Mouse (Mus musculus): ENCODE measurements around the gene Ankrd55.

Gene Ankrd55

DNA sequence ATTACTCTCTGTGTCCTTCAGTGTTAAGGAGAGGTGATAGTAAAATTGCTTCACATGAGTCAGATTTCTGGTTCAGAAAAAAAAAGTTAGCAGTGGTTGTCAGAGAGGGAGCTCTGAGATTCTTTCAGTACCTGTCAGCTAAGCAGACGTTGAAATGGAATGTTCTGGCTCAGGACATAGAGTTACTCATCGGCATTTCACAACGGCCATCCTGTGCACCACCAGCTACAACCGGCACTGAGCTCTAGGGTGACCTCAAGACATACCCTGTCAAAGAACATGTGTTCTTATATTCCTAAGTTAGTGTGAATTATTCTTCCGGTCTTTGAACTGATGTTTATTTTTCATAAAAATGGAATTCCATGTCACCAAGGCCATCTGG lies 55.4 kb downstream of the Ankrd55 start:
- no peak for DNase-seq (ENCODE audit: low read depth)

DNA sequence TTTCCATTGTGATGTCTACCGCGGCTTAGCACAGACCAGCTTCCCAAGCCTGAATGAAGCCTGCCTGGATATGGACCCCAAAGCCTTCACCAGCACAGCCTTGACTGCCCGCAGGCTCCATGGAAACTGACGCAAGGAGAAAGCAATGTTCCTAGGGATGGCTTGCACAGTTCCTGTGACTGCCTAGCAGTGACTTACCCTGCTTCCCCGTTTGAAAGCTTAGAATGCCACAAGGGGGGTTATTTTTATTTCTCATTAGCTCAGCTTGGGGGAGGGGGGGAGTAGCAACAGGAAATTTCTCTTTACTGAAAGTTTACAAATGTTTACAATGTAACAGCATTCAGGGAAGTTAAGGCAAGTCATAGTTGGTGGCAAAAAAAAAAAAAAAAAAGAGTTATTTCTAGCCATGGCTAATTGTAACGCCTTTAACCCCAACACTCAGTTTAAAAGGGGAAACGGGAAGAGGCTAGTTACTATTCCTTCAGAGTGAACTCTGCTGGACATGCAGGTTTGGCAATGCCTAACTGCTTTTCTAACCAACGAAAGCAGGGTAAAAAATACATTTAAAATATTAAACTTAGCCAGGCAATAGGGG lies 56.1 kb downstream of the Ankrd55 start:
- no peak for DNase-seq (ENCODE audit: low read depth)

DNA sequence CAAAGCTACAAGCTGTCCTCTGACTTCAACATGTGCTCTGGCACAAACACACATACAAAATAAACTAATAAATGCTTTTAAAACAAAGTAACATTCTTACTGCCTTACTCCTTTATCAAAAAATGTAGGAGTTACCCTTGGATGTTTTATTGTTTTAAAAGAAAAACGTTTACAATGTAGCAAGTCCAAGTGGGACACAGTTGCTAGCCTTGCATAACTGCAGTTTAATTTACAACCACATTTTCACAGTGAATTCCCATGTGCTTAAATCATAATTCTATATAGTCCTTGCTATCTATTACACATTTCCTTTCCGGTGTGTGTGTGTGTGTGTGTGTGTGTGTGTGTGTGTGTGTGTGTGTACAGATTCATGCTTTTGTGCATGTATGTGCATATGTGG lies 57.3 kb downstream of the Ankrd55 start:
- DNase-seq (ENCODE audit: low read depth): no peak

DNA sequence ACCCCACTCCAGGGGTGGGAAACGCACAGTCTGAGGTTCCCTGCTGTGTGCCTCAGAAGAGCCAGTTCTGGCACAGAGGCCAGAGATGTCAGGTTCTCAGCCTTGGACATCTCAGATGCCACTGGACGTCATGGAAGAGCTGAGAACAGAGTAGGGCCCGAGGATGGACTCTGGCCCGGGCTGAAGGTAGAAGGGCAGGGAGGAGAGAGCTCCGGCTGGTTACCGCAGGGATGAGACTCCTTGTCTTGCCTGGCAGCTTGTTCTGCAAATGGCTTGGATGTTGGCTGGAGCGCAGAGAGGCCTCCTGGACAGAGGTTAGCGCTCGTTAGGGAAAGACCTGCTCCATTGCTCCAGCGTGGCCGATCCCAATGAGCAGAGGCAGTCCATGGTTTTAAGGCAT lies 57.8 kb downstream of the Ankrd55 start:
- DNase-seq (ENCODE audit: low read depth): no peak

DNA sequence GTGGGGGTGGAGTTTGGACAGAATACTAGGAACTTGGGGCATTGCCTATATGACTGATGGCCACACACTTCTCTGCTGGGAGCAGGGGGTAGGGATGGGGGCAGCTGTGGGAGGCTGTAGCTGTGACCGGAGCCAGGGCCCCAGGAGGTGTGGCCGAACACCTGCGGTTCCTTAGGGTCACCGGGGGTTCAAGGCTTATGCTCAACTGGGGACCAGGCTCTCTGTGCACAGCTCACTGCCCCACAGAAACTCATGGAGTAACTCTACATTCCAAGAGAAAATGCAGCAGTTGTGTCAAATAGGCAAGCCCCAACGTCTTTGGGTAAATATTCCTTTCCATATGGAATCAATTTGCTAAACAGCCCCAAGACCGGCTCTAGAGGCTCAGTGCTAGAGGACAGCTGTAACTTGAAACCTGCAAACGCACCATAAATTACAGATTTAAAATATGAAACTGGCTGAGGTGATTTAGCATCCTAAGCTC lies 58.5 kb downstream of the Ankrd55 start:
- no peak for DNase-seq (ENCODE audit: low read depth)

DNA sequence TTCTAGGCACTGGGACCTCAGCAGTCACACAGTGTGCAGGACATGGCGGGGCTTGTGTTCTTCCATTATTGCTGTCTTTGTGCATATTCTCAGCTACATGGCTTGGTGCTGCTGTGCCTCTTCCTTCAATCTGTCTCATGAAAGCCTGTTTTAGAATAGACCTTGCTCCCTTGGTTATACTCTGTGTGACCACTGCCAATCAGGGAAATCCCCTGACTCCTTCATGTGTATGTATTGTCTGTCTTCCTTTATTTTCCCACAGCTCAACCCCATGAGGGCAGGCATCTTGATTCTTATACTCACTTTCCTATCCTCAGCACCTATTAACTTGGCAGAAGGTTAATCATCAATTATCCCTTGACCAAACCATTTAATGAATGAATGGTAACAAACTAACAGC lies 60.0 kb downstream of the Ankrd55 start:
- DNase-seq (ENCODE audit: low read depth): no peak

DNA sequence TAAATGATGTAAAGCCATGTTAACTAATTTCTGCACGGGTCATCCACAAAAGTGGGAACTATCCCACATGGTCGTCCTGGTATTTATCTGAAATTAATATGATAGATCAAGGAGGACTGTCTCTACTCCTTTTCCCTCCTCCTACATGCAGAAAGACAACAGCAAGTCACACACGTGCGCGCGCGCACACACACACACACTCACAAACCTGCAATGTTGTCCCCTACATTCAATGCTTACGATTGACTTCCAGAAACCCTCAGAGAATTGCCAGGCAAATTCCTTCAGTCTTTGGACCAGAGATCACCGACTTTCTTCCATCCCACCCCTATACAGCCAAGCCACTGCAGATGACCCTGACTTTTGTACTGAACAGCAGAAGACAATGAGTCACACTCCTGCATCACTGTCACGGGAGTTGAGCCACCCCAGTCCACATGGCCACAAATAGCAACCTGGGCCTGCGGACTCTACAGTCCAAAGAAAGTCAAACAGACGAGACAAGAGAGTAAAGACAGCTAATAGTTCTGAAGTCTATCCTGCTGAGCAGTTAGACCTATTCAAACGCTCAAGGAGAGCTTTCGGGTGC lies 60.7 kb downstream of the Ankrd55 start:
- DNase-seq (ENCODE audit: low read depth): no peak

DNA sequence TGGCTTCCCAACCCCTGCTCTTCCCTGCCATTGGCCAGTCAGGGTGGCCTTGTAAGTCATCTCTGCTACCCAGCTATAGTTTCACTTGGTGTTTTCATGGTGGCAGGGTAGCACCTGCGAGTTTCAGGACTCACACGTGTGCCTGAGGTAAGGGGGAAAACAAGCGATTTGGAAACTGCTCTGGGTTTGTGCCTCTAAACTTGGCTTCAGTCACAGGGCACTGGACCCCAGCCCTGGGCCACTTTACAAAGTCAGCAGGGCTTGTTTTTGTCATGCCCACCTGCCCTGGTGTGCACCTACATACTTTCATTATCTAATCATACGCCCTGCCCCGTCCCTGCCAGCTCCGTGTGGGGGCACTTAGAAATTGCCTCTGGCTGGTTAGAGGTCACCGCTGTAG lies 61.2 kb downstream of the Ankrd55 start:
- DNase-seq (ENCODE audit: low read depth): no peak

DNA sequence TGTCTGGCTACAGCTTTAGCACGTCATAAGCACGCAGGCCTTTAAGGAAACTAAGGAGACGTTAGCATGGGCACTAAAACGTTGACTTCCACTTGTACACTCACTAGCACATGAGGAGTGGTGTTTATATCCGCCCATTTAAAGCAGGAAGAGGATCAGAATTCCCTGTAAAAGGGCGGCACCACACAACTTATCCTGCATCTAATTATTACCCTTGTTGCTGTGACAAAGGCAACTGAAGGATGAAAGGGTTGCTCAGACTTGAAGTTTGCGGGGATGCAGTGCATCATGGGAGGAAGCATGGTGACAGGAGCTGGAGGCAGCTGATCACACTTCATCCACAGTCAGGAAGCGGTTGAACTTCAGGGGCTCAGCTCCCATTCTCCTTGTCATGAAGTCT lies 63.7 kb downstream of the Ankrd55 start:
- DNase-seq (ENCODE audit: low read depth): no peak

DNA sequence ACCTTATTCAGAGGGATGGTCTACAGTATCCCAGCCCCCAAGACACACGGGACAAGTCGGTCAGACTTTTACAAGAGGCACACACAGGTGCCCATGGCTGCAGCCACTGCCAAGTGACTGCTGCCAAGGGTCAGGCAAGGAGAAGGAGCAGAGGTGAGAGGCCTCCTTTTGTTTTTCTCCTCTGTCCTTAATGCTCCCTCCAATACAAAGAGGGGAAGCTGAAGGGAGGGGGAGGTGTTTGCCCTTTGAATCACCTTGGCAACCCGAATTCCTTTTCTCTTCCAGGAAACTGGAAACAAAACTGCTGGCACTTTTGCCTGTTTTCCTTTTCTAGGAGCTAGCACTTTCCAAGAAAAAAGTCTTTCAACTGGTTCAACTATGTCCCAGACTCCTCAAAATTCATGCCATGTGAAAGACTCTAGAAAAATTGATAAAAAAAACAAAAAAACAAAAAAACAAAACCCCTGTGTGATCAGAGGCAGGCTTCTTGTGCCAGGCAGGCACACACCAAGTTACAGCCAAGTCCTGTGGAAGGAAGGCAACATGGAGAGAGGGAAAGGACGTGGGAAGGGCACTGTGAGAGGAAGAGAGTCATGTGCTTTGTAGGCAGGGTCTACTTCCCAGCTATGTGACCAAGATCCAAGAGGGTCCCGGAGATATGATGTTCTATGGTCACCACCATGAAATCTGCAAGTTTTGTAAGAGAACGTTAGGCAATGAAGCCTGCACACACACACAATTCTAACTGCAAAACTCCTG lies 66.0 kb downstream of the Ankrd55 start:
- DNase-seq (ENCODE audit: low read depth): no peak

DNA sequence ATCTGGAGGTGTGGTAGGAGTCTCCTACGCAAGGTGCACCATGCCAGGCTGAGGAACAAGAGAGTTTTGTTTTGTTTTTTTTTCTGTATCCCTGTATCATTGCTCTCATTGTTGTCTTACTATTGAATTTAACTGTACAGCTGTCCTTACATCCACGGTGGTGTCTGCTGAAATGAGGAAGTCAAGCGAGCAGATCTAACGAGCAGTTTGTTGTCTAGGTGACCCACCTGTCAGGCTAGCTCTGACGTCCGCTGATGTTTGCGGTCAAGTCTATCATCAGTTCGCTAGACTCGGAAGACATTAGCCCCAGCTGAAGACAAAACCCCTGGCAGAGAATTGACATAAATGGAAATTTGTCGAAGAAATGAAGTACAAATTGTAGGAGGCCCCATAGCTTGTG lies 66.7 kb downstream of the Ankrd55 start:
- DNase-seq (ENCODE audit: low read depth): no peak

DNA sequence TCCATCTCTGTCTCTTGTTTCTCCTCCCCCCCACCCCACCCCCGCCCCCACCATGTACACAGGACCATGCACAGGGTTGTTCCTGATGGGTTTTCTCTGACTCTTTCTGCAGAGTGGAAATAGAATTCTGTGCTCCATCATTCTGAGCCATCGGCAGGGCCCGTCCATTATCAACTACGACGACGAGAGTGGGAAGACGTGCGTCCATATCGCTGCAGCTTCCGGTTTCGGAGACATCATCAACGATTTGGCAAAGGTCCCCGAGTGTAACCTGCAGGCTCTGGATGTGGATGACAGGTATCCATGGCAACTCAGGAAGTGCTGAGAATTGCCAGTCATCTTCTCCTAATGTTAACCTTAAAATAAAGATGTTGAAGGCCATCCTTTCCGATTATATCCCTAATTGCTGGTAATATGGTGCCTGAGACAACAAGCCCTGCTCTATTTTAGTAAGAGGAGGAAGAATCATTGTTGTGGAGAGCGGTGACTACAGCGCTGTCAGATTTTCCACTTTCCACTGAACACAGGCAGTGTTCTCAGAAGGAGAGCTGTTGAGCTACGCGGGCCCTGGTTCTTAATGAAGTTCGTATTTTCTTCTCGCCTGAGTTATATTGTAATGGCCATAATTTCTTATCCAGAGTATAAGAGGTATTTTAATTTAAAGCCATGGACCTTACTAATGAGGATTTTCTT lies 67.7 kb downstream of the Ankrd55 start:
- no peak for DNase-seq (ENCODE audit: low read depth)

DNA sequence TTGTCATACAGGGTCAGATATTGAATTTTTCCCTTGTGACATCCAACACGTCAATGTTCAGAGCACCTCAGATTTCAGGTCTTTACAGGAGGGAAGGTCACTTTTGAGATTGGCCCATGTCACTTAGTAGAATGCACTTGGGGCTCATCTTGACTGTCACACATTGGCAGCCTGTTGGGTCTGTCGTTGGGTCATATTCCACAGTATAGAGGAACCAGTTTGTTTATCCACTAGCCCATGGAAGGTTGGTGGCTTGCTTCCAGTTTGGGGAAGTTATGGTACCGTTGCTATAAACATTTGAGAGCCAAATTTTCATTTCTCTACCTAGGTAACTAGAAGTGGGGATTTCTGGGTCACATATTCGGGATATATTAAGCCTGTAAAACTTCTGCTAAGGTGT lies 73.3 kb downstream of the Ankrd55 start:
- no peak for DNase-seq (ENCODE audit: low read depth)

DNA sequence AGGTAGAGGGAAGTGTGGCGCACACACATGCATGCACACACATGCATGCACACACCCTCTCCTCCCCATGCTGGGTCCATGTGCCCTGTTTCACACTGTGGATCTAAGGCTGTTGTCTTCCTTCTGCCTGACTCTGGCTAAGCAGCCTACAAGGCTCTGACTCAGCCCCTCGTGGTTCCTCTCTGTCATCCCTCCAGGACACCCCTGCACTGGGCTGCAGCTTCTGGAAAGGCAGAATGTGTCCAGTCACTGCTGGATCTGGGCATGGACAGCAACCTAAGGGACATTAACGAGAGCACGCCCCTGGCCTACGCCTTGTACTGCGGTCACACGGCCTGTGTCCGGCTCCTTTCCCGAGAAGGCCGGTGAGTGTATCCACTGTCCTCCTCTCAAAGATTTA lies 75.0 kb downstream of the Ankrd55 start:
- DNase-seq (ENCODE audit: low read depth): no peak

DNA sequence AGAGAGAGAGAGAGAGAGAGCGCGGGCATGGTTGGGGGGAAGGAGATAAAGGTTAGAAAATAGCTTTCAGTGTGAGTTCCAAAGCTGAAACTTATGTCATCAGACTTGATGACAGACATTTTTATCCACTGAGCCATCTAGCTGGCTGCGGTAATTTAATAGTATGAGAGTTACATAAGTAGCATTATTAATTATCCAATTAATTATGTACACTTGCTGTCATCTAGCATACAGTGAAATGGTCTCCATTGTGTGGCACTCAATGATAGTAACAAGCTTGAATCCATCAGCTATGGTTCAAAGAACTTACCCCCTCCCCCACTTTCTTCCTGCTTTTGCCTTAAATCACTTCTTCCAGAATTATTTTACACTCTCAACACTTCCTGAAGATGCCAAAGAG lies 75.5 kb downstream of the Ankrd55 start:
- no peak for DNase-seq (ENCODE audit: low read depth)

DNA sequence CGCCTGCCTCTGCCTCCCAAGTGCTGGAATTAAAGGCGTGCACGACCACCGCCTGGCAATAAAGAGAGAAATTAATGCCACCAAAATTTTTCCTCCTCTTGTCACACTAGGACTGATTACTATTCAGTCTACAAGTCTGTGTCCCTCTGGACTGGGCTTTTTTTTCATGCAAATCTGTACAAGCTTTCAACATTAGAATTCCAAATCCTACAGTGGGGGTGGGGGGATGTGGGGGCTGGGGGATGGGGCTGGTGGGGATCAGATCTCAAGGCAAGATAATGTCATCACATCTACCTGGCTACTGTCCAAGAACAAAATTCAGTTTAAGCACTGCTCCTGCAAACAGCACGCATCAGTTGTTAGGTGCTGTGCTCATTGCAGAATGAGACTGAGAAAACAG lies 76.4 kb downstream of the Ankrd55 start:
- no peak for DNase-seq (ENCODE audit: low read depth)

DNA sequence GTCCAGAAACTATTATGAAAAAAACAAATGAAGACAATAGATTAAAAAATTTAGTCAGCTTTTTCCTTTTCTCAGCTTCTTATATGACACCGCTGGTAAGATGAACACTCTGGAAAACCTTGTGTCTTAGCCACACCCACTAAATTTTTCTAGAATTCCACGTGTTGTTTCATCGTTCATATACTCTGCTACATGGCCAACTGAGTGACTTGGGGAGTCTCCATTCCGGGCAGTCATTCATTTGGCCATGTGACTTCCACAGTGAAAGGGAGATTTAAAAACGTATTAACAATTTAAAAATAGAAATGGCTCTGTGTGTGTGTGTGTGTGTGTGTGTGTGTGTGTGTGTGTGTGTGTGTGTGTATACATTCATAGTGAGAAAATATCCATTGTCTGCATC lies 77.1 kb downstream of the Ankrd55 start:
- DNase-seq (ENCODE audit: low read depth): no peak

DNA sequence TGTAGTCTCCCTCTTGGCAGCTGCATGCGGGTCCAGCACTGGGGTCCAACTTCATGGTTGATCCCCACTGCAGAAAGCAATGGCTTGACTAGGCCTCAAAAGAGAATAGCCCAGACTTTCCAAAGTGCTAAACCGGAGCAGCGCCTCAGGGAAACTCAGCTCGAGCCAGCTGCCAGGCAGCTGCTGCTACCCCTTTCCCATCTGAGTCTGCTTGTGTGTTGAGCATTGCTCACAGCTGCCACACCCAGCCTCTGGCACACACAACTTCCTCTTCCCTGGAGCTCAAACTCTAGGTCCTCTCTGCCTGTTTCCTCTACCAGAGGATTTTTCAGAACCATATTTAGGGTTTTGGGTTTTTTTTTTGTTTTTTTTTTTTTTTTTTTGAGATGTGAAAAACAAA lies 77.5 kb downstream of the Ankrd55 start:
- peak; percentile 45 for DNase-seq (ENCODE audit: low read depth)

DNA sequence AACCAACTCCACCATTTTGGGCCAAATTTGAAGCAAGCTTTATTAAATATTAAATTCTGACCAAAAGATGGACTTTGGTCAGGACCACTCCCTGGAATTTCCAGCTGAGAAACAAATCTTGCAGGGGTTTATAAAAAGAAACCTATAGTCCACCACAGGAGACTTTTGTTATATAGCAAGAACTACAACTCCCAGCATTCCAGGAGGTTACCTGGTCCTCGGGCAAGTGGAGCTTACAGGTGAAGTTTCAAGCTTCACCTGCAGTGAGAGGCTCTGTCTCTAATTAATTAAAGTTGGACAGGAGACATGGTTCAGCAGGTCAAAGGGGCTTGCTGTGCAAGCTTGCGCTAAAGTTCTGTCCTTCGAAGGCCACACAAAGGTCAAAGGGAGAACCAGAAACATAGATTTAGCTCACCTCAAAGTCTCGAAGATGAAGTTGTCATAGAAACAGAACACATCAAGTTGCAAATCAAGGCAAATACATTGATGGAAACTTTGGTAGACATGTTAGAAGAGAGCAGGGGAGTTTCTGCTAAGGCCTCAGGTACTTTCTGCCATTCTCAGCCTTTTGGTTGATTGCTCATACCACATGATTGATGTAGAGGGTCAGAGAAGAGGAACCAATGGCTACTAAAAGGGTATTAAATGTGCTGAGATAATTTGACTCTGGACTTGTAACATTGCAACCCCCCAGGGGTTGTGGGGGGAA lies 78.2 kb downstream of the Ankrd55 start:
- no peak for DNase-seq (ENCODE audit: low read depth)

DNA sequence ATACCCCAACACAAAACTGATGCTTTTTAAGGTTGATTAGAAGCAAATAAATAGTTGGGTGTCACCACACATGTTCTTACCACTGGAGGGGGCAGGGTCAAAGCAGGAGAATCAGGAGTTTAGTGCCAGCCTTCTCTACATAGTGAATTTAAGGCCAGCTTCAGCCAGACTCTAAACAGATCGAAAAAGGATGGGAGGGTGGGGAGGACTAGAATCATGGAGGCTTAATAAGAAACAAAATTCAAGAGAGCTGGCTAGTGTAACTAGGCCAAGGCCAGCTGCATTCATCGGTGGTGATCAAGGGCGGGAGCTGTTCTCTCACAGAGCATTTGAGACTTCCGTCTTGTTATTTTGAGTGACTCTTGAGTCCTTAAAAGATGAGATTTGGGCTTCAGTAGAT lies 83.5 kb downstream of the Ankrd55 start:
- no peak for DNase-seq (ENCODE audit: low read depth)

DNA sequence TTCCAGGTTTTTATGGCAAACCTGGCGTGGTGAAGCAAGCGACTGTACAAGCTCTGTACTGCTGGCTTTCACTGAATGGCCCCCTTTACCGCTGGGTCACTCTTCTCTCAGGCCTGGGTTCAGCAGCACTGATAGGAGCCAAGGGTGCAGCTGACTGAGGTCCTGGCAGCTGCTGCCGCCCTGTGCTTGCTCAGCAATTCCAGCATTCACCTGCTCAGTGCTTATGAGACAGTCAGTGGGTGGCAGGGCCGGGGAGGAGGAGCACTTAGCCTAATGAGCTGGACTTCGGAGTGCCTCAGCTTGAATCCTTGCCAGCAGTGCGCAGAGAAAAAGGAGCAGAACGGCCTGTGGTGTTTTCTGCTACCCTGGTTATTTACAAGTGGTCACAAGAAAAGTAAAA lies 87.5 kb downstream of the Ankrd55 start:
- no peak for DNase-seq (ENCODE audit: low read depth)

DNA sequence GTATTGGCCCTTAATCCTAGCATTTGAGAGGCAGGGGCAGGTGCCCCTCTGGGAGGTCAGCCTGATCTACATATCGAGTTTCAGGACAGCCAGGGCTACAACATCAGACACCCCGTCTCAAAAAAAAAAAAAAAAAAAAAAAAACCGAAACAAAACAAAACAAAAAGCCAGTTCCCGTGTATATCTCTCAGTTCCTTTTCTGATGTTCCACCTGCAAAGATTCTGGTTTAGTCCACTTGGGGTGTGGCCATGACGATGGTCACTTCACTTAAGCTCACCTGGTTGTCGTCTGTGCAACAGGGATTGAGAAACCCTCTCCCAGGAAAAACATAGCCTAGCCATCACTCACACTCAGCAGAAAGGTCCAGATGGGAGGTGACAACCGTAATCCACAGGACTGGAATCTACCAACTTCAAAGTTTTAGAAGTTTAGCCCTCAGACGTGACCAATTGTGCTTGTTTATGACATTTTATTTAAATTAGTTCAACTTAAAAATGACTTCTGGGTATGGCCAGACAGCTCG lies 90.6 kb downstream of the Ankrd55 start:
- no peak for DNase-seq (ENCODE audit: low read depth)

Measured in fibroblast of lung, adult 2 months (primary cell).